Mouse (Mus musculus) hindbrain, embryonic 16.5 days (tissue): ENCODE measurements at regions not wholly inside any gene's neighbourhood (a gene's known extent, or its start where the extent isn't known, plus 50 kb on each side); places are given as distances from the start of the nearest gene placed in this dataset.

Experiments
- ATAC-seq: fragments of 200-750 bp; cut with Nextera tagmentation; 2 replicates; pipeline ENCODE4 v1.8.0; 2017; ENCODE audit warnings: moderate TSS enrichment, moderate library complexity
- H3K27ac ChIP-seq: fragments of 300-500 bp; sonication (generic); 2 replicates; pipeline ENCODE4 v1.5.1; 2014; ENCODE audit warnings: low read depth, mild to moderate bottlenecking, control low read depth, low read length, moderate library complexity
- H3K27me3 ChIP-seq: fragments of 300-500 bp; sonication (generic); replicated peaks from 2 replicates; pipeline ENCODE4 v1.6.1; 2014; ENCODE audit warnings: low read length; ENCODE audit not compliant: control insufficient read depth, insufficient read depth
- H3K36me3 ChIP-seq: fragments of 300-500 bp; sonication (generic); 2 replicates; pipeline ENCODE4 v1.6.1; 2014; ENCODE audit warnings: mild to moderate bottlenecking, low read length, moderate library complexity, mixed read lengths; ENCODE audit not compliant: control insufficient read depth, insufficient read depth
- H3K4me1 ChIP-seq: fragments of 300-500 bp; sonication (generic); 2 replicates; pipeline ENCODE4 v1.6.1; 2014; ENCODE audit warnings: low read depth, low read length; ENCODE audit not compliant: control insufficient read depth, insufficient read depth
- H3K4me2 ChIP-seq: fragments of 300-500 bp; sonication (generic); 2 replicates; pipeline ENCODE4 v1.6.1; 2014; ENCODE audit warnings: mild to moderate bottlenecking, low read length, control low read depth, moderate library complexity
- H3K4me3 ChIP-seq: fragments of 300-500 bp; sonication (generic); 2 replicates; pipeline ENCODE4 v1.5.1; 2014; ENCODE audit warnings: mild to moderate bottlenecking, low read length, control low read depth, moderate library complexity
- H3K9ac ChIP-seq: fragments of 300-500 bp; sonication (generic); 2 replicates; pipeline ENCODE4 v1.6.1; 2014; ENCODE audit warnings: low read depth, mild to moderate bottlenecking, control low read depth, low read length, moderate library complexity
- H3K9me3 ChIP-seq: fragments of 300-500 bp; sonication (generic); 2 replicates; pipeline ENCODE4 v1.6.1; 2014; ENCODE audit warnings: mild to moderate bottlenecking, low read length, moderate library complexity; ENCODE audit not compliant: control insufficient read depth
- WGBS: fragments of 180-500 bp; shearing (Covaris S2); extraction: QIAGEN DNeasy Blood & Tissue Kit; methylation state at CpG from one replicate; pipeline ENCODE4 v1.1.7; 2014; 5-methylcytosine and 5-hydroxymethylcytosine counted together

DNA sequence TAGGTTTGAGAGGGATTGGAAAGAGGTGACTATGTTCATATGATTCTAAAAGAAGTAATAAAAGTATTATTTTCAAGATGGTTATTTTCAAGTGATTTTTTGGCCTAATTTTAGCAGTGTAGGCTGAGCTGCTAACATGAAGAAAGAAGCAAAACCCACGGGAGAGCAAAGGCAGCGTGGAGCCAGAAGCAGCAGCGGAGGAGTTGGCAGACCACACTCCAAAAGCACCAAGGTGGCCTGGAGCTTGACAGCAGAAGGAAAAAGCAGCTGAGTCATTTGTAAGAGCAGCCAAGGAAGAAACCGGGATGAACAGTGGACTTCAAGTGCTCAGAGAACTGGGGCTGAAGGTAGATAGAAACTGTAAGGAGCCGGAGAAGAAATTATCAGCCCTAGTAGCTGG, 55.9 kb downstream of the Hdgfl1 start:
- Histone ChIP-seq H3K4me1 (no peaks in the 10 kb centered on the region), H3K9me3 (no peaks in the 10 kb centered on the region), H3K9ac (no peak overlapping the region), H3K4me2 (no peak overlapping the region), H3K27me3 (no peaks in the 10 kb centered on the region), H3K36me3 (no peaks in the 10 kb centered on the region), H3K4me3 (no peak overlapping the region), H3K27ac (no peak overlapping the region)
- WGBS, result 81% methylated on average over 5 of the region's 5 CpGs
- ATAC-seq, result no peak

DNA sequence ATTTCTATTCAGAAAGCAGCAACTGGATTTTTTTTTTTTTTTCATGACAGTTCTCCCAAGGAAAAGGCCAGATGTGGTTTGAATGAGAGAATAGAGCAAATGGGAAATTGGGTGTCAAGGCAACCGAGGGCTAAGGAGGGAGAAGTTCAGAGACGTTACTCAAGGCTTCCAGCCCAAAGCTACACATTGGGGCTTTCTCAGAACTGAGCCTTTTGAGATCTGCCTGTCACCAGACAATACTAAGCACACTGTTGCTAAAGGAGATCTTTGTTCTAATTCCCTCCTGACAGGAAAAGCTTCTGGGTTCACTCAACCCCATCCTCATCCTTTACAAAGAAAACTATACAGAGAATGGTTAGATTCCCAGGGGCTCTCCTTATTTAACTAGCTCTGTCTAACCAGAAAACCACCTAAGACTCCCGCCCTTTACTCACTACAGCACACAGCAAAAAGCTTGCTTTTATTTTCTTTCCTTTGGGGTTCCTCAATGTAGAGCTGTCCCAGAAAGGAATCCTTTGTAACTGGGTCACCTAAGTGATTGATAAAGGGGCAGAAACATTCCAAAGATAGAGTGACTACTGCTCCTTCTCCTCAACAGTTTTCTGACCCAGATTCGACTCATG, 70.8 kb downstream of the Hdgfl1 start:
- WGBS, result 21% methylated on average over 4 of the region's 4 CpGs
- peak; percentile 86 for ATAC-seq

DNA sequence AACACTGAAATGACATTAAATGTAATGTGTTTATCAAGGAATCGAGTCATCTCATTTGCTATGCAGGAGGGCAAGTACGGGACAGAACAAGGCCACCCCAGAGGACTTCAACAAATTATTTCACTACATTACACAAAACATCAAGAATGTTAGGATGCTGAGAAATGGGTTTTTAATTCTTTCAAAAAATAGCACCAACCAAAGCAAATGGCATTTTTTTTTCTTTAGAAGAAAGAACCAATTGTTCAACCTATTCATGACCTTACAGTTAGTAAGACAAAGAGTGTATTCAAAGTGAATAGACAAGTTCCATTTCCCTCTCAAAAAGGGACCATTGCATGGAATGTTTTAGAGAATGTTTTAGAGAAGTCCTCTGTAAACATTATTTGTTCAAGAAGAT, 110.5 kb downstream of the Hdgfl1 start:
- Histone ChIP-seq H3K27me3 (no peaks in the 10 kb centered on the region), H3K4me2 (no peak overlapping the region), H3K9me3 (no peaks in the 10 kb centered on the region), H3K4me3 (no peak overlapping the region), H3K27ac (no peak overlapping the region), H3K9ac (no peak overlapping the region), H3K36me3 (no peaks in the 10 kb centered on the region), H3K4me1 (no peaks in the 10 kb centered on the region)
- no peak for ATAC-seq
- WGBS, result 32% methylated on average over 2 of the region's 2 CpGs

More for the DNA sequence above, 70.8 kb downstream of the Hdgfl1 start:
- H3K4me1 ChIP-seq, result no peaks in the 10 kb centered on the region
- H3K27me3 ChIP-seq, result no peaks in the 10 kb centered on the region
- no peak overlapping the region for H3K9ac ChIP-seq
- no peaks in the 10 kb centered on the region for H3K9me3 ChIP-seq
- H3K4me2 ChIP-seq, result no peak overlapping the region
- H3K4me3 ChIP-seq, result no peak overlapping the region
- H3K36me3 ChIP-seq, result no peaks in the 10 kb centered on the region
- H3K27ac ChIP-seq, result no peak overlapping the region

DNA sequence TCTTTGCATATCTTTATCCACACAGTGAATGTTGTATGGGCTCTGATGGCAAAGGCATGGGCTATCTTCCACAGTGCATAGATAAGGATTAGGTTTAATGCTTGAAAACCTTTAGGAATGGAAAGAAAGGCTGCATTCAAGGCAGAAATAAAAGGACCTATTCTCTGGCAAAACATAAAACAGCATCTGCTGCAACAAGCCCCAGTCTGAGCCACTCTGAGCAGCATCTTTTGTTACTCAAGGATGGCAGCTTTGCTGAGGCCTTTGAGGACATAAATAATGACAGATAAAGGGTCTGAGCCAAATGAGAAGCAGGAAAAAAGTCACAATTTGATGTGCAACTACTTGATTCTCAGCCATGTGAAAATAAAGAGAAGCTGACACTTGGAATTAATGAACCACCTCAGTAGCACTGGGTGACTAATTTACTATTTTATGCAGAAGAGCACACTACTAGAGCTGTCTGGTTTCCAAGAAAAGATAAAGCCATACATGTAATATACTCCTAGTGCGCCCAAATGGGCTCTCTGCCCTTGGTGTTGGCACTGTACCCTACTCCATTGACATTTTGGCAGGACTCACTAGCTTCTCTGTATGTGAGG, 112.9 kb downstream of the Hdgfl1 start:
- Histone ChIP-seq H3K4me3 (no peak overlapping the region), H3K27ac (peak overlapping the region; percentile 31; the same call in 1 of the 2 replicates), H3K9ac (no peak overlapping the region), H3K36me3 (no peaks in the 10 kb centered on the region), H3K27me3 (no peaks in the 10 kb centered on the region), H3K4me2 (no peak overlapping the region), H3K4me1 (no peaks in the 10 kb centered on the region), H3K9me3 (no peaks in the 10 kb centered on the region)
- peak; percentile 99 for ATAC-seq
- 14% methylated on average over 1 of the region's 1 CpGs for WGBS
